Mouse (Mus musculus) liver, embryonic 15.5 days (tissue): ENCODE measurements around the gene Eva1c. TPM values are rescaled to one million over a fixed set of nuclear protein-coding genes. Genes with fewer than 3 reads are reported as not detected.

Experiments used
- ATAC-seq: fragments of 200-750 bp; cut with Nextera tagmentation; 2 replicates; pipeline ENCODE4 v1.8.0; 2017; ENCODE audit warnings: moderate number of reproducible peaks, mild to moderate bottlenecking, moderate library complexity; ENCODE audit not compliant: insufficient read depth
- H3K27ac ChIP-seq: fragments of 300-500 bp; sonication (generic); replicated peaks from 2 replicates; pipeline ENCODE4 v1.5.1; 2015; ENCODE audit warnings: mild to moderate bottlenecking, inconsistent platforms
- H3K27me3 ChIP-seq: fragments of 300-500 bp; sonication (generic); 2 replicates; pipeline ENCODE4 v1.6.1; 2015; ENCODE audit warnings: mild to moderate bottlenecking, inconsistent platforms
- H3K36me3 ChIP-seq: fragments of 300-500 bp; sonication (generic); replicated peaks from 2 replicates; pipeline ENCODE4 v1.6.1; 2015; ENCODE audit warnings: moderate library complexity, mild to moderate bottlenecking, inconsistent platforms
- H3K4me1 ChIP-seq: fragments of 300-500 bp; sonication (generic); replicated peaks from 2 replicates; pipeline ENCODE4 v1.6.1; 2015; ENCODE audit warnings: inconsistent platforms
- H3K4me2 ChIP-seq: fragments of 300-500 bp; sonication (generic); 2 replicates; pipeline ENCODE4 v1.6.1; 2015; ENCODE audit warnings: moderate library complexity, mild to moderate bottlenecking, inconsistent platforms
- H3K4me3 ChIP-seq: fragments of 300-500 bp; sonication (generic); replicated peaks from 2 replicates; pipeline ENCODE4 v1.5.1; 2015; ENCODE audit warnings: mild to moderate bottlenecking, inconsistent platforms
- H3K9ac ChIP-seq: fragments of 300-500 bp; sonication (generic); 2 replicates; pipeline ENCODE4 v1.6.1; 2015; ENCODE audit warnings: moderate library complexity, mild to moderate bottlenecking, inconsistent platforms
- H3K9me3 ChIP-seq: fragments of 300-500 bp; sonication (generic); replicated peaks from 2 replicates; pipeline ENCODE4 v1.6.1; 2016; ENCODE audit warnings: inconsistent platforms
- WGBS: fragments of 180-500 bp; shearing (Covaris S2); methylation state at CpG from one replicate; pipeline ENCODE4 v1.1.7; 2015; ENCODE audit warnings: mixed read lengths; ENCODE audit not compliant: insufficient replicate concordance; 5-methylcytosine and 5-hydroxymethylcytosine counted together
- polyA plus RNA-seq: library from polyadenylated mRNA; unstranded; fragments of >200 nt; fragmentation: Nextera tagmentation; extraction: Ambion mirVana; gene quantifications from 2 replicates; pipeline ENCODE4 v1.2.1, GENCODE M21; 2015

Eva1c gene
- polyA plus RNA-seq, 1 experiment from 2014 or later = 0.39 TPM

DNA sequence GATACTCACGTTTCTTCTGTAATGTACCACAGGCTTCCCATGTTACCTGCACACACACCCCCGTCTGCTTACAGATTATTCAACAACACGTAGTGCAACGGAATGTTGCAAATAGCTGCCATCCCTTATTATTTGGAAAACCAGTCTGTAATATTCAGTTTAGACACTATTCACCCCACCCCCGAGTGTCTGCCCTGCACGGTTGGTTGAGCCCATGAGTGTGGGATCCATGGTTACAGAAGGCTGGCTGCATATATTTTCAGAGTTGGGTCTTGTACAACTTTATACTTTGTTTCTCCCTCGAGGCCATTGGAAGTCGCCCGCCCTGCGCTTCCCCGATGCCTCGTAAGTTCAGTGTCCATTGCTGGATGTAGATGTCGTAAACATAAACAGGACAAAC lies 19.1 kb downstream of the Eva1c start:
- Histone ChIP-seq H3K9me3 (no peaks in the 10 kb centered on the region), H3K9ac (no peak overlapping the region), H3K4me3 (no peak overlapping the region), H3K4me1 (no peaks in the 10 kb centered on the region), H3K27me3 (peaks cover 38% of the 10 kb centered on the region; the same call in 1 of the 2 replicates), H3K27ac (no peak overlapping the region), H3K36me3 (no peaks in the 10 kb centered on the region), H3K4me2 (no peak overlapping the region)
- WGBS = 72% methylated on average over 13 of the region's 13 CpGs
- no peak for ATAC-seq

DNA sequence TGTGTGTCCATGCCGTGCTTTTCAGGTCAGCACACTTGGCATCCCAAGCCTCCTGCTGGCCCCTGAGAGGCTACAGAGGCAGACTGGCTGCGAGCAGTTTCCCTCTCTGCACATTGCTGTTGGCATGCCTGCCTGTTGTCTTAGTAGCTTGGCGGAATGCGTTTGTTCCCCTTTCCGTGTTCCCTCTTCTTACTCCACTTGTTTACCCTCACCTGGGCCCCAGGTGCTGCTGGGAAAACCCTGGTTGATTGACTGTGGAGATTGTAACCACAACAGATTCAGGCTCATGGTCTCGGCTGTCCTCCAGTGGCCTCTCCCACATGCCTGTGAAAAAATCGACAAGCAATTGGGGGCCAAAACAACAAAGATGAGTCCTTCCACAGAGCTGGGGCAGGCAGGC lies 22.2 kb downstream of the Eva1c start:
- no peak overlapping the region for H3K4me2 ChIP-seq
- H3K9me3 ChIP-seq = no peaks in the 10 kb centered on the region
- H3K4me1 ChIP-seq = no peaks in the 10 kb centered on the region
- H3K36me3 ChIP-seq = no peaks in the 10 kb centered on the region
- WGBS = 52% methylated on average over 7 of the region's 7 CpGs
- H3K27me3 ChIP-seq = peaks cover 16% of the 10 kb centered on the region; the same call in 1 of the 2 replicates
- no peak overlapping the region for H3K9ac ChIP-seq
- ATAC-seq = no peak
- H3K4me3 ChIP-seq = no peak overlapping the region
- no peak overlapping the region for H3K27ac ChIP-seq

DNA sequence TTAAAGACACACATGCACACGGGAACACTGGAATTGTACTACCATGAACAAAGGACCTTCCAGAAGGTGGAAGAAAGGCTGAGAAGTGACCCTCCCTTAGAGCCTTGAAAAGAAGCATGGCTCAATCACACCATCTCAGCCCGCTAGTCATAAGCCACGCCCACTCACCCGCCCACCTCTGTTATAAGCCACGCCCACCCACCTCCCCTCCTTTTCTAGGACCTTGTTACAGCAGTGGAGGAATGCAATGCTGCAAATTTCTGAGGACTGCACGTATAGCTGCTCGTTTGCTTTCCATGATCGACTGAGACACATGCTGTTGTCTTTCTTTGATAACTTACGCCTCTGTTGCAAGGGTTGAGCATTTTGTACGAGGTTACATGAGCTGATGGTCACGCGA lies 22.7 kb downstream of the Eva1c start:
- no peaks in the 10 kb centered on the region for H3K4me1 ChIP-seq
- peaks cover 15% of the 10 kb centered on the region; the same call in 1 of the 2 replicates for H3K27me3 ChIP-seq
- H3K4me2 ChIP-seq = no peak overlapping the region
- no peaks in the 10 kb centered on the region for H3K9me3 ChIP-seq
- WGBS = 45% methylated on average over 12 of the region's 12 CpGs
- H3K4me3 ChIP-seq = no peak overlapping the region
- no peak overlapping the region for H3K9ac ChIP-seq
- no peak overlapping the region for H3K27ac ChIP-seq
- ATAC-seq = no peak
- no peaks in the 10 kb centered on the region for H3K36me3 ChIP-seq

DNA sequence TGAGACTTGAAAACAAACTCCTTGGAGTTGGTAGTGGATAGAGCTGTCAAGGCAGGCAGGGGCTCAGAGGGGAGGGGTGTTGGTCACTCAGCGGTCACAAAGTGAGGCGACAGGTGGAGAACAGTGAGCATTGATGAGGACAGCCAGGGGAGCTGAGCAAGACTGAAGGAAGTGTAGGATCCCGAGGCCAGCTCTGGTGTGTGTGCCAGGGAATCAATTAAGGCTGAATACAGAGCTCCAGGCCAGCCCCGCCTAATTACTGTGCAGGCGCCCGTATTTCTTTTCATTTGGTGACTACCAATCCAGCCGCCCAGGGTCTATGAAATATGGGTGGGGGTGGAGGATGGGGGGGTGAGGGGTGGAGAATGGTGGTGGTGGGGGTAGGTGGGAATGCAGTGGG lies 24.4 kb downstream of the Eva1c start:
- H3K4me3 ChIP-seq = no peak overlapping the region
- no peak overlapping the region for H3K4me2 ChIP-seq
- H3K9ac ChIP-seq = no peak overlapping the region
- H3K9me3 ChIP-seq = no peaks in the 10 kb centered on the region
- 55% methylated on average over 7 of the region's 7 CpGs for WGBS
- no peaks in the 10 kb centered on the region for H3K36me3 ChIP-seq
- H3K4me1 ChIP-seq = no peaks in the 10 kb centered on the region
- peaks cover 17% of the 10 kb centered on the region; the same call in 1 of the 2 replicates for H3K27me3 ChIP-seq
- ATAC-seq = no peak
- no peak overlapping the region for H3K27ac ChIP-seq

DNA sequence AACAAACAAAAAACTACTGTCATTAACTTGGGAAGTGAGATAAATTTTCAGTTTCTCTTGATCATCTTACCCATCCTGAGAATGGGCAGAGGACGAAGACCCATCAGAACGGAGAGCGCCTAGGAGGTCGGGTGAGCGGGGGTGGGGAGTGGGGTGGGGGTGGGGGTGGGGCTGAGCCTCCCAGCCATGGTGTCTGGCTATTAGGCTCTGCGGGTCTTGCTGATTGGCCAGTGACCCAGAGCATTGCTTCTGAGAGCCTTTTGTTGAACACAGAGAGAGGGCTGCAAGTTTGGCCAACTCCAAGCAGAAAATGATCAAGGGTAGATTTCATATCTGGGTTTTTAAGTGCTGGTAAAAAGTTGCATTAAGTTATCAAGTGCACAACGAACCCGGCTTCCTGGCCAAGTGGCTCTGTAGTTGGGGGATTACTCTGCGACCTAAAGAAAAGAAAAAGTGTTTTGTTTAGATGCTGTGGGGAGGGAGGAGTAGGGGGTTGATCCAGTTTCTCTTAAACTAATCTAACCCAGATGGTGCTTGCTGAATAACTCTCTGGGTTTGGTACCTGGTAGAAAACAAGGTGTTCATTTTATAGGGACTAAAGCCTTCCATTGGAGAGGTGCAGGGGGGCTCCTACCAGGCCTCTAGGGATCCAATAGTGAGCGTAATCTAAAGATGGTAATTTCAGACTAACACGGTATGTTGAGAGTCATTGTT lies 25.3 kb downstream of the Eva1c start:
- 54% methylated on average over 11 of the region's 11 CpGs for WGBS
- no peak overlapping the region for H3K9ac ChIP-seq
- ATAC-seq = no peak
- peaks cover 2% of the 10 kb centered on the region; the same call in 1 of the 2 replicates for H3K4me1 ChIP-seq
- no peak overlapping the region for H3K27ac ChIP-seq
- H3K9me3 ChIP-seq = no peaks in the 10 kb centered on the region
- no peaks in the 10 kb centered on the region for H3K36me3 ChIP-seq
- H3K4me3 ChIP-seq = no peak overlapping the region
- H3K4me2 ChIP-seq = no peak overlapping the region
- H3K27me3 ChIP-seq = peaks cover 20% of the 10 kb centered on the region; the same call in 1 of the 2 replicates

GRCm38 (mm10) chr16:90856552-90857200 lies 30.2 kb downstream of the Eva1c start:
- no peak overlapping the region for H3K4me3 ChIP-seq
- no peak for ATAC-seq
- WGBS = 50% methylated on average over 6 of the region's 6 CpGs
- no peak overlapping the region for H3K4me2 ChIP-seq
- 0 out of 2 replicates have a peak, but pooled peaks cover 5% of the 10 kb centered on the region for H3K27me3 ChIP-seq
- no peak overlapping the region for H3K9ac ChIP-seq
- peaks cover 3% of the 10 kb centered on the region; the same call in 1 of the 2 replicates for H3K4me1 ChIP-seq
- no peaks in the 10 kb centered on the region for H3K9me3 ChIP-seq
- no peak overlapping the region for H3K27ac ChIP-seq
- no peaks in the 10 kb centered on the region for H3K36me3 ChIP-seq

- no peak overlapping the region for H3K27ac ChIP-seq
- WGBS = 55% methylated on average over 4 of the region's 4 CpGs
- ATAC-seq = no peak
Observed at GRCm38 (mm10) chr16:90858206-90858605, 31.7 kb downstream of the Eva1c start.

GRCm38 (mm10) chr16:90863036-90863435 lies 36.5 kb downstream of the Eva1c start:
- ATAC-seq = no peak
- Histone ChIP-seq H3K9ac (no peak overlapping the region), H3K4me1 (no peaks in the 10 kb centered on the region), H3K36me3 (no peaks in the 10 kb centered on the region), H3K27ac (no peak overlapping the region), H3K4me3 (no peak overlapping the region), H3K4me2 (no peak overlapping the region), H3K9me3 (no peaks in the 10 kb centered on the region), H3K27me3 (0 out of 2 replicates have a peak, but pooled peaks cover 7% of the 10 kb centered on the region)
- 45% methylated on average over 3 of the region's 3 CpGs for WGBS

More at GRCm38 (mm10) chr16:90858206-90858605, 31.7 kb downstream of the Eva1c start:
- Histone ChIP-seq H3K4me2 (no peak overlapping the region), H3K9ac (no peak overlapping the region), H3K27me3 (0 out of 2 replicates have a peak, but pooled peaks cover 5% of the 10 kb centered on the region), H3K4me3 (no peak overlapping the region), H3K4me1 (peaks cover 3% of the 10 kb centered on the region; the same call in 1 of the 2 replicates), H3K36me3 (no peaks in the 10 kb centered on the region), H3K9me3 (no peaks in the 10 kb centered on the region)

- H3K9me3 ChIP-seq = no peaks in the 10 kb centered on the region
- no peak overlapping the region for H3K9ac ChIP-seq
- no peak overlapping the region for H3K27ac ChIP-seq
- no peaks in the 10 kb centered on the region for H3K36me3 ChIP-seq
- no peak overlapping the region for H3K4me2 ChIP-seq
- 67% methylated on average over 10 of the region's 10 CpGs for WGBS
- H3K4me3 ChIP-seq = no peak overlapping the region
- 0 out of 2 replicates have a peak, but pooled peaks cover 7% of the 10 kb centered on the region for H3K27me3 ChIP-seq
- no peaks in the 10 kb centered on the region for H3K4me1 ChIP-seq
- no peak for ATAC-seq
Observed at GRCm38 (mm10) chr16:90863468-90864046, 37.0 kb downstream of the Eva1c start.

- Histone ChIP-seq H3K9me3 (no peaks in the 10 kb centered on the region), H3K4me3 (no peak overlapping the region), H3K27ac (no peak overlapping the region), H3K9ac (no peak overlapping the region), H3K36me3 (no peaks in the 10 kb centered on the region), H3K27me3 (0 out of 2 replicates have a peak, but pooled peaks cover 7% of the 10 kb centered on the region), H3K4me1 (no peaks in the 10 kb centered on the region), H3K4me2 (no peak overlapping the region)
- WGBS = 54% methylated on average over 7 of the region's 7 CpGs
- ATAC-seq = no peak
Observed at GRCm38 (mm10) chr16:90864693-90865092, 38.2 kb downstream of the Eva1c start.

DNA sequence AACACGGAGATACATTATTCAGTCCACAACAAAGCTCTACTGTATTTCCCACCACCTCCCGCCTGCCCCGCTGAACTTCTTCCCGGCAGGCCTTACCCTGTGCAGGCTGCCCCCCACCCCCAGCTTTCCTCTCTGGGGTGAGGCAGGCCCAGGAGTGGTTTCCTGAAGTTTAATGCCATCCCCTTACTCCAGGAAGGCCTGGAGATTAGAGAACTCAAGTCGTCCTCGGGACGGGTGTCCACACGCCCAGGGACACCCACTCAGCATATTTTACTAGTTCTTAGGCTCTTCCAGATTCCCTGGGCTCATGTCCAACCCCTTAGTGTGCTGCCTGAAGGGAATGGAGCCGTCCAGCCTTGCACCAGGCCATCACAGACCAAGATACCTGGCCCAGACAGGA lies 39.1 kb downstream of the Eva1c start:
- H3K4me2 ChIP-seq = no peak overlapping the region
- H3K9ac ChIP-seq = no peak overlapping the region
- H3K4me1 ChIP-seq = no peaks in the 10 kb centered on the region
- H3K27me3 ChIP-seq = 0 out of 2 replicates have a peak, but pooled peaks cover 7% of the 10 kb centered on the region
- peak; percentile 49 for ATAC-seq
- H3K4me3 ChIP-seq = no peak overlapping the region
- 43% methylated on average over 9 of the region's 9 CpGs for WGBS
- no peak overlapping the region for H3K27ac ChIP-seq
- H3K36me3 ChIP-seq = no peaks in the 10 kb centered on the region
- H3K9me3 ChIP-seq = no peaks in the 10 kb centered on the region
